30 mouse cellular contexts compared by ENCODE assay signal in genomic region chr5:144987561-144987960, GRCm38 (mm10). TPM values are rescaled to one million over a fixed set of nuclear protein-coding genes. Genes with fewer than 3 reads are reported as not detected.
"Had no signal": no experiment of that assay in that cellular context is flagged by ENCODE, and none has a peak within 500 bp of the region (broad histone marks: within the 10 kb centered on the region; RNA-seq: fewer than 3 reads in every experiment).

No protein-coding gene starts in this region.

- DNase-seq: gastrocnemius, postnatal 14 days; gastrocnemius, postnatal 36 days; heart, adult 18-20 months; heart, postnatal 10 days; heart, postnatal 4 days; kidney, adult 18-20 months; kidney, adult 8-10 months; kidney, postnatal 10 days; kidney, postnatal 25 days; kidney, postnatal 4 days; layer of hippocampus, adult 9-11 months; layer of hippocampus, postnatal 36 days; left cerebral cortex, postnatal 4 days; liver had no signal

- H3K27me3 ChIP-seq: heart, embryonic 12.5 days; hindbrain, embryonic 12.5 days; intestine, embryonic 15.5 days; limb, embryonic 12.5 days had no signal

- H3K36me3 ChIP-seq: heart, embryonic 10.5 days; heart, embryonic 12.5 days; hindbrain, embryonic 10.5 days; hindbrain, embryonic 12.5 days; intestine, embryonic 15.5 days; limb, embryonic 12.5 days had no signal

- ATAC-seq: hindbrain, embryonic 16.5 days; inflammation-experienced regulatory T-cells, adult 6 months had no signal

- H3K4me2 ChIP-seq: heart, embryonic 12.5 days; hindbrain, embryonic 12.5 days; hindbrain, embryonic 14.5 days; intestine, embryonic 15.5 days; limb, embryonic 12.5 days had no signal

- H3K4me3 ChIP-seq: heart, embryonic 10.5 days; heart, embryonic 12.5 days; hindbrain, embryonic 10.5 days; hindbrain, embryonic 12.5 days; intestine, embryonic 15.5 days; layer of hippocampus, adult 2 months; limb, embryonic 12.5 days had no signal

- H3K9ac ChIP-seq: heart, embryonic 12.5 days; hindbrain, embryonic 12.5 days; hindbrain, embryonic 14.5 days; intestine, embryonic 15.5 days; limb, embryonic 12.5 days had no signal

- H3K9me3 ChIP-seq: intestine, embryonic 15.5 days had no signal

- H3K27ac ChIP-seq: heart, embryonic 10.5 days; hindbrain, embryonic 10.5 days; hindbrain, embryonic 12.5 days; hindbrain, embryonic 14.5 days; intestine, embryonic 15.5 days; layer of hippocampus, adult 2 months; limb, embryonic 12.5 days had no signal

- H3K4me1 ChIP-seq: hindbrain, embryonic 10.5 days; hindbrain, embryonic 12.5 days; intestine, embryonic 15.5 days; limb, embryonic 12.5 days had no signal

RNA-seq across cellular contexts. Expression of gene Gm4871, which starts 45.0 kb away (rescaled TPM):
- polyA plus RNA-seq: heart, embryonic 10.5 days; heart, embryonic 12.5 days; heart, embryonic 14.5 days; heart, embryonic 16.5 days; hindbrain, embryonic 12.5 days; hindbrain, embryonic 14.5 days; hindbrain, embryonic 16.5 days; inflammation-experienced regulatory T-cells, adult 6 months; intestine, embryonic 15.5 days; intestine, postnatal 0 days; kidney, embryonic 14.5 days; kidney, embryonic 16.5 days; limb, embryonic 12.5 days; limb, embryonic 14.5 days had no signal

RNA-seq across cellular contexts. Expression of gene 1700018F24Rik, which starts 55.2 kb away (rescaled TPM):
- polyA plus RNA-seq: heart, embryonic 10.5 days; heart, embryonic 12.5 days; heart, embryonic 14.5 days; heart, embryonic 16.5 days; hindbrain, embryonic 10.5 days; hindbrain, embryonic 12.5 days; hindbrain, embryonic 14.5 days; hindbrain, embryonic 16.5 days; inflammation-experienced regulatory T-cells, adult 6 months; intestine, embryonic 15.5 days; intestine, postnatal 0 days; kidney, embryonic 14.5 days; kidney, embryonic 16.5 days; limb, embryonic 12.5 days; limb, embryonic 14.5 days had no signal
